Mouse (Mus musculus) heart, postnatal 0 days (tissue): ENCODE results near the gene Gipc3. TPM values are rescaled to one million over a fixed set of nuclear protein-coding genes. Genes with fewer than 3 reads are reported as not detected.

Experiments
- ATAC-seq: fragments of 200-750 bp; cut with Nextera tagmentation; 2 replicates; pipeline ENCODE4 v1.8.0; 2017; ENCODE audit warnings: low read depth, moderate number of reproducible peaks, moderate library complexity; ENCODE audit not compliant: insufficient read depth
- DNase-seq: peaks from one replicate; pipeline ENCODE4 v3.0.0-alpha.2; 2016; ENCODE audit warnings: low spot score
- H3K27ac ChIP-seq: fragments of 300-500 bp; sonication (generic); 2 replicates; pipeline ENCODE4 v1.5.1; 2014; ENCODE audit warnings: low read depth, mild to moderate bottlenecking
- H3K27me3 ChIP-seq: fragments of 300-500 bp; sonication (generic); 2 replicates; pipeline ENCODE4 v1.6.1; 2014; ENCODE audit warnings: low read length, mixed read lengths; ENCODE audit not compliant: control insufficient read depth, insufficient read depth
- H3K36me3 ChIP-seq: fragments of 300-500 bp; sonication (generic); replicated peaks from 2 replicates; pipeline ENCODE4 v1.6.1; 2014; ENCODE audit warnings: low read length, mixed read lengths; ENCODE audit not compliant: control insufficient read depth, insufficient read depth
- H3K4me1 ChIP-seq: fragments of 300-500 bp; sonication (generic); 2 replicates; pipeline ENCODE4 v1.6.1; 2014; ENCODE audit warnings: antibody characterized with exemption; ENCODE audit not compliant: control insufficient read depth, insufficient read depth
- H3K4me2 ChIP-seq: fragments of 300-500 bp; sonication (generic); 2 replicates; pipeline ENCODE4 v1.6.1; 2014; ENCODE audit warnings: low read depth, mild to moderate bottlenecking, low read length, moderate library complexity
- H3K4me3 ChIP-seq: fragments of 300-500 bp; sonication (generic); 2 replicates; pipeline ENCODE4 v1.5.1; 2014; ENCODE audit warnings: low read depth, low read length
- H3K9ac ChIP-seq: fragments of 300-500 bp; sonication (generic); replicated peaks from 2 replicates; pipeline ENCODE4 v1.6.1; 2014; ENCODE audit warnings: low read depth, low read length, mixed read lengths
- H3K9me3 ChIP-seq: fragments of 300-500 bp; sonication (generic); replicated peaks from 2 replicates; pipeline ENCODE4 v1.6.1; 2016; ENCODE audit warnings: low read length; ENCODE audit not compliant: control insufficient read depth
- CTCF ChIP-seq: IDR thresholded peaks from 2 replicates; pipeline ENCODE4 v1.5.1; 2016; ENCODE audit warnings: antibody characterized with exemption, control low read depth, low read depth
- EP300 ChIP-seq: IDR thresholded peaks from 2 replicates; pipeline ENCODE4 v1.6.1; 2016; ENCODE audit warnings: antibody characterized with exemption, low read depth
- WGBS: fragments of 180-500 bp; shearing (Covaris S2); extraction: QIAGEN DNeasy Blood & Tissue Kit; methylation state at CpG from one replicate; pipeline ENCODE4 v1.1.7; 2014; 5-methylcytosine and 5-hydroxymethylcytosine counted together
- polyA plus RNA-seq: library from polyadenylated mRNA; unstranded; fragments of >200 nt; fragmentation: Nextera tagmentation; extraction: Ambion mirVana; gene quantifications from 2 replicates; pipeline ENCODE4 v1.2.1, GENCODE M21; 2015
- total RNA-seq: library from RNA; depleted of rRNA; stranded (reverse); fragments of >200 nt; gene quantifications from 2 replicates; pipeline ENCODE4 v1.2.3, GENCODE M21; 2014; ENCODE audit warnings: low replicate concordance

Gipc3 gene
- total and polyA plus RNA-seq, 2 experiments from 2014 or later: 0.08 to 0.16 TPM

- no peak overlapping the region for H3K4me3 ChIP-seq
- H3K9me3 ChIP-seq: no peaks in the 10 kb centered on the region
- no peaks in the 10 kb centered on the region for H3K27me3 ChIP-seq
- no peak for ATAC-seq
- no peak for TF ChIP-seq CTCF
- no peak for TF ChIP-seq EP300
- peaks cover 24% of the 10 kb centered on the region for H3K4me1 ChIP-seq
- H3K9ac ChIP-seq: no peak overlapping the region
- DNase-seq: no peak
- 35% methylated on average over 3 of the region's 3 CpGs for WGBS
- H3K4me2 ChIP-seq: no peak overlapping the region
- H3K36me3 ChIP-seq: peaks cover 28% of the 10 kb centered on the region
- H3K27ac ChIP-seq: no peak overlapping the region
These were observed 46.3 kb upstream of the Gipc3 start for GRCm38 (mm10) chr10:81389373-81389772.

GRCm38 (mm10) chr10:81388505-81389055 lies 45.5 kb upstream of the Gipc3 start, which contains the start of gene Gm48552:
Gm48552 (plus strand) TSS chr10:81389005.
- H3K4me3 ChIP-seq: no peak within 1 kb of the TSS
- DNase-seq (no peak), ATAC-seq (no peak)
- H3K4me2 ChIP-seq: no peak within 1 kb of the TSS
- TF ChIP-seq CTCF (no peak), EP300 (no peak)
- peaks cover 28% of the 10 kb centered on the region for H3K36me3 ChIP-seq
- H3K9me3 ChIP-seq: no peaks in the 10 kb centered on the region
- peaks cover 21% of the 10 kb centered on the region for H3K4me1 ChIP-seq
- 86% methylated on average over 5 of the region's 5 CpGs for WGBS
- no peak within 1 kb of the TSS for H3K9ac ChIP-seq
- no peaks in the 10 kb centered on the region for H3K27me3 ChIP-seq
- no peak within 1 kb of the TSS for H3K27ac ChIP-seq

GRCm38 (mm10) chr10:81387716-81388115 lies 44.6 kb upstream of the Gipc3 start:
- ATAC-seq (no peak), DNase-seq (no peak)
- Histone ChIP-seq H3K27ac (no peak overlapping the region), H3K9ac (no peak overlapping the region), H3K4me2 (no peak overlapping the region), H3K36me3 (peaks cover 28% of the 10 kb centered on the region), H3K9me3 (no peaks in the 10 kb centered on the region), H3K4me3 (no peak overlapping the region), H3K27me3 (no peaks in the 10 kb centered on the region), H3K4me1 (peaks cover 13% of the 10 kb centered on the region)
- WGBS: 92% methylated on average over 20 of the region's 20 CpGs
- TF ChIP-seq EP300: no peak
- no peak for TF ChIP-seq CTCF

GRCm38 (mm10) chr10:81385603-81386306 lies 42.7 kb upstream of the Gipc3 start:
- Histone ChIP-seq H3K4me3 (no peak overlapping the region), H3K4me2 (no peak overlapping the region), H3K9ac (no peak overlapping the region), H3K9me3 (no peaks in the 10 kb centered on the region), H3K36me3 (peaks cover 28% of the 10 kb centered on the region), H3K27me3 (no peaks in the 10 kb centered on the region), H3K4me1 (peaks cover 12% of the 10 kb centered on the region), H3K27ac (no peak overlapping the region)
- no peak for TF ChIP-seq EP300
- no peak for TF ChIP-seq CTCF
- 69% methylated on average over 22 of the region's 22 CpGs for WGBS
- ATAC-seq (no peak), DNase-seq (no peak)

GRCm38 (mm10) chr10:81384605-81384982 lies 41.5 kb upstream of the Gipc3 start:
- ATAC-seq: peak; percentile 22; the same call in 1 of the 2 replicates

More at GRCm38 (mm10) chr10:81384605-81384982, 41.5 kb upstream of the Gipc3 start:
- peaks cover 11% of the 10 kb centered on the region for H3K4me1 ChIP-seq
- H3K27ac ChIP-seq: peak overlapping the region; percentile 92
- H3K36me3 ChIP-seq: peaks cover 28% of the 10 kb centered on the region
- H3K9ac ChIP-seq: peak overlapping the region; percentile 91
- peak overlapping the region; percentile 86 for H3K4me2 ChIP-seq
- WGBS: under 1% methylated on average over 19 of the region's 19 CpGs
- no peak for DNase-seq
- peak overlapping the region; percentile 88 for H3K4me3 ChIP-seq
- H3K27me3 ChIP-seq: no peaks in the 10 kb centered on the region
- TF ChIP-seq EP300 (no peak; the same call in 1 of the 2 replicates), CTCF (no peak)
- H3K9me3 ChIP-seq: no peaks in the 10 kb centered on the region
